Mouse (Mus musculus): ENCODE results near the gene Rubcn. TPM values are rescaled to one million over a fixed set of nuclear protein-coding genes. Genes with fewer than 3 reads are reported as not detected.

Gene Rubcn
- polyA plus RNA-seq, 1 experiment = 47.6 TPM

DNA sequence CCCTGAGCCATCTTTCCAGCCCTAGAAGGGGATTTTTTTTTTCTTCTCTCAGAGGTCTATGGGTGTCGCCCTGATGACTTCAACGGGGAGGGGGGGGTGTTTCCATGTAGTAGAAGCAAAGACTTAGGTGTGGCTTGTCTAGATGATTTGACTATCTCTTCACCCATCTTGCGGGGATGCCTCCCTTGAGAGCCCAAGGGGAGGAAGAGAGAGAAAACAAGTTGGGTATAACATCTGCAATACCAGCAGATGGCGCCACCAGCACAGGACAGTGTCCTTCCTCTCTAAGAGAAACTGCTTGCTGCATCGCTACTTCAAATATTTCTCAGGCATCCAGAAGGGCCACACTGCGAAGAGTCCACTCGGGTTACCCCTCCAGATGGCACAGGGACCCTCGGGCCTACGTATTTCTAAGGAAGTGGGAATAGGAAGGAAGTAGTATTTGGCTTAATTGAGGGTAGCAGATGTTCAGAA is 64.6 kb downstream of the Rubcn start:
- 1% methylated on average over 9 of the region's 9 CpGs for WGBS
- peak; percentile 86 for TF ChIP-seq CTCF (IDR thresholded peaks at IDR 0.05; ENCODE audit: insufficient read depth, low read length)
- TF ChIP-seq POLR2A (IDR thresholded peaks at IDR 0.05; ENCODE audit: borderline replicate concordance, extremely low read depth, low read depth, low read length) = no peak
- no peaks in the 10 kb centered on the region; the same call in 1 of the 2 replicates for H3K4me1 ChIP-seq (ENCODE audit: control insufficient read depth, insufficient read depth, low read length)
- DNase-seq = peak; percentile 83
- no peak overlapping the region for H3K4me3 ChIP-seq (replicated peaks; ENCODE audit: extremely low read depth, low read depth, low read length)

- Histone ChIP-seq H3K4me3 (replicated peaks; ENCODE audit: extremely low read depth, low read depth, low read length) (no peak within 1 kb of the TSS), H3K4me1 (ENCODE audit: control insufficient read depth, insufficient read depth, low read length) (no peaks in the 10 kb centered on the region; the same call in 1 of the 2 replicates)
- WGBS = 87% methylated on average over 4 of the region's 4 CpGs
- no peak for TF ChIP-seq POLR2A (IDR thresholded peaks at IDR 0.05; ENCODE audit: borderline replicate concordance, extremely low read depth, low read depth, low read length)
- no peak for TF ChIP-seq CTCF (IDR thresholded peaks at IDR 0.05; ENCODE audit: insufficient read depth, low read length)
- DNase-seq = no peak
Measured at GRCm38 (mm10) chr16:32810321-32810720, 67.2 kb downstream of the Rubcn start, which contains the start of gene Smbd1. TSS of gene Smbd1 (minus strand) at chr16:32810477.

DNA sequence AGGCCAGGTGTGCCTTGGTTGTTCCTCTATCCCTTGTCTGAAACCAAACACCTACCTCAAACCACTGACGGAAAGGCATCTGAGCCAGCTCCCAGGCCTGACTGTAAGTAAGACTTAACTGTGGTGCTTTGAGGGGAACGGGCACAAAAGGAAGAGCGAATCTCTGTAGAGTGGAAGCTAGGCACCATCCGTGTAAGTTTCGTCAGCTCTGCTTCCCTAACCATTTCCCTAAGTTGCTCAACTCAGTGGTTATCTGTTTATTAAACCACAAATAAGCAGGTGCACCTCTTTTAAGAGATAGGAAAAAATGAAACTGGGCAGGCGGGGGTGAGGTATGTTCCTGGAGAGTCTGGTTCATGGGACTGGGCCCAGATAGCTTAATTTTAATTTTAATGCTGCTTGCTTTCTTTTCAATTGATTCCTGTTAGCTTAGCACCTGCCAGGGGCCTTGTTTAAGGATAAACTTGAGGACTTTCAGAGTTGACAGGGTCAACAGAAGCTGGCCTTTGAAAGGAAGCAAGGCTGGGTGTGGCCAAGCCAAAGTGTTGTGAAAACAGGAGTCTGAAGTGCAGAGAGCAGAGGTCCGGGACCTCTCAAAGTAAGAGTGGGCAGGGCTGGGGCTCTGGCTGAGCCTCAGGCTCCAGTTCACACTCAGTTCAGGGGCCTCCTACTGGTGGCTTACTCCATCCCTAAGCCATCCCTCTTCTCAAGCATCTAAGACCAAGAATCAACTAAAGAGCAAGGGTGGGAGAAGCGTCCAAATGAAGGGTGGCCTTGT is 70.0 kb downstream of the Rubcn start:
- Histone ChIP-seq H3K4me1 (ENCODE audit: control insufficient read depth, insufficient read depth, low read length) (peaks cover 5% of the 10 kb centered on the region; the same call in 1 of the 2 replicates), H3K4me3 (replicated peaks; ENCODE audit: extremely low read depth, low read depth, low read length) (no peak overlapping the region)
- 64% methylated on average over 8 of the region's 8 CpGs for WGBS
- no peak for TF ChIP-seq CTCF (IDR thresholded peaks at IDR 0.05; ENCODE audit: insufficient read depth, low read length)
- TF ChIP-seq POLR2A (IDR thresholded peaks at IDR 0.05; ENCODE audit: borderline replicate concordance, extremely low read depth, low read depth, low read length) = no peak
- peak; percentile 45 for DNase-seq

DNA sequence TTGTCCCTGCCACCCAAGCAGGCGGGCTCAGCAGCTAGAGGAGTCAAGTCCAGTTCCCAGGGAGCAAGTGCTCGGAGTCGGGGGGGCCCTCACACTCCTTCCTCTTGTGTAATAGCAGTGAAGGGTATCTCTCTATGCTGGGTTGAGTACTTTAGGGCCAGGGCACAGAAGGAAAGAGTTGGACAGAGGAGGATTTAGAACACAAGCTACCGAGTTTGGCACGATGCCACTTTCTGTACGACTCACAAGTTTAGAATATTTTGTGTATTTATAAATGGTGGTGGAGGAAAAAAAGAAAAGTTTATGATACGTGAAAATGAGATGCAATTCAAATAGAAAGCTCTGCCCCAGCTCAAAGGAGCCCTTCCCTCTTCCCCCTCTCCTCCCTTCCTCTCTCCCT is 72.4 kb downstream of the Rubcn start:
- Histone ChIP-seq H3K4me1 (ENCODE audit: control insufficient read depth, insufficient read depth, low read length) (peaks cover 5% of the 10 kb centered on the region; the same call in 1 of the 2 replicates), H3K4me3 (replicated peaks; ENCODE audit: extremely low read depth, low read depth, low read length) (no peak overlapping the region)
- no peak for DNase-seq
- WGBS = 39% methylated on average over 7 of the region's 7 CpGs
- TF ChIP-seq CTCF (IDR thresholded peaks at IDR 0.05; ENCODE audit: insufficient read depth, low read length) (no peak), POLR2A (IDR thresholded peaks at IDR 0.05; ENCODE audit: borderline replicate concordance, extremely low read depth, low read depth, low read length) (no peak)

- DNase-seq = no peak
- Histone ChIP-seq H3K4me3 (replicated peaks; ENCODE audit: extremely low read depth, low read depth, low read length) (no peak overlapping the region), H3K4me1 (ENCODE audit: control insufficient read depth, insufficient read depth, low read length) (peaks cover 5% of the 10 kb centered on the region; the same call in 1 of the 2 replicates)
- no peak for TF ChIP-seq POLR2A (IDR thresholded peaks at IDR 0.05; ENCODE audit: borderline replicate concordance, extremely low read depth, low read depth, low read length)
- no peak for TF ChIP-seq CTCF (IDR thresholded peaks at IDR 0.05; ENCODE audit: insufficient read depth, low read length)
- WGBS = 42% methylated on average over 5 of the region's 5 CpGs
Measured at GRCm38 (mm10) chr16:32803901-32804300, 73.7 kb downstream of the Rubcn start.

- peak; percentile 73 for DNase-seq
- peaks cover 8% of the 10 kb centered on the region for H3K4me1 ChIP-seq (ENCODE audit: control insufficient read depth, insufficient read depth, low read length)
- H3K4me3 ChIP-seq (replicated peaks; ENCODE audit: extremely low read depth, low read depth, low read length) = no peak overlapping the region
- TF ChIP-seq POLR2A (IDR thresholded peaks at IDR 0.05; ENCODE audit: borderline replicate concordance, extremely low read depth, low read depth, low read length) (no peak), CTCF (IDR thresholded peaks at IDR 0.05; ENCODE audit: insufficient read depth, low read length) (no peak)
- 16% methylated on average over 6 of the region's 6 CpGs for WGBS
Measured at GRCm38 (mm10) chr16:32803252-32803853, 74.2 kb downstream of the Rubcn start.

GRCm38 (mm10) chr16:32797426-32797689 is 80.2 kb downstream of the Rubcn start, which contains the start of gene Muc20:
TSS of gene Muc20 (minus strand) at chr16:32797435.
- Histone ChIP-seq H3K4me1 (ENCODE audit: control insufficient read depth, insufficient read depth, low read length) (peaks cover 3% of the 10 kb centered on the region; the same call in 1 of the 2 replicates), H3K4me3 (replicated peaks; ENCODE audit: extremely low read depth, low read depth, low read length) (no peak within 1 kb of the TSS)
- DNase-seq = no peak
- WGBS = 55% methylated on average over 3 of the region's 3 CpGs
- TF ChIP-seq CTCF (IDR thresholded peaks at IDR 0.05; ENCODE audit: insufficient read depth, low read length) (no peak), POLR2A (IDR thresholded peaks at IDR 0.05; ENCODE audit: borderline replicate concordance, extremely low read depth, low read depth, low read length) (no peak)

DNA sequence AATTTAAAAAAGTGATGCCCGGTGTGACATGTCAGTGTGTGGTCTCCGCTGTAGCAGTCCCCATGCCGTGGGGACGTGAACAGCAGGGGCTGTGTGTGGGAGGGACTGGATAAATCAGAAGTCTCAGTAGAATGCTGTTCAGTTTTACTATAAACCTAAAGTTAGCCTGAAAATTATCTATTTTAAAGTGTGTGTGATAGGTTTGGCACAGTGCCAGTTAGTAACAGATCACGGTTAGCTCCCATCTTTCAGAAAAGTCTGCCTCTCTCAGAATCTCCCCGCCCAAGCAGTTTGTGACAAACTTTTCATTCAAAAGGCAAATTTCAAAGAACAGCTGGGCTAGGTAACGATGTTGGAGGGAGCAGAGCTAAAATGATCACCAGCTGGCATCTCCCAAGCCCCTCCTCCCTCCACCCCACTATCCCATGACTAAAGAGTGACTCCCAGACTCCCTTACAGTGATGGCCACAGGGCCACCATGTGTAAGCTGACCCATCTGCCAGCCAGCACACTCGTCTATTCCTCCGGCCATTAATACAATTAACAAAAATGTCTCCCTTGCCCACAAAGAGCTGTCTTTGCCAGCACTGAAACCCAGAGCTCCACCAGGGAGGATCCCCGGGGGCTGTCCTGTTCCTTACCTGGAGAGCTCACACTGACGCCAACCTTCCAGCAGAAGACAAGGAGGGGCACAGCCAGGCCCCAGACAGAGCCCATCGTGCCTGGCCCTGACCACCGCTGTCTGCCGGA is 80.7 kb downstream of the Rubcn start:
- TF ChIP-seq CTCF (IDR thresholded peaks at IDR 0.05; ENCODE audit: insufficient read depth, low read length) (no peak), POLR2A (IDR thresholded peaks at IDR 0.05; ENCODE audit: borderline replicate concordance, extremely low read depth, low read depth, low read length) (no peak)
- no peak for DNase-seq
- peaks cover 3% of the 10 kb centered on the region; the same call in 1 of the 2 replicates for H3K4me1 ChIP-seq (ENCODE audit: control insufficient read depth, insufficient read depth, low read length)
- 68% methylated on average over 14 of the region's 14 CpGs for WGBS
- H3K4me3 ChIP-seq (replicated peaks; ENCODE audit: extremely low read depth, low read depth, low read length) = no peak overlapping the region

DNA sequence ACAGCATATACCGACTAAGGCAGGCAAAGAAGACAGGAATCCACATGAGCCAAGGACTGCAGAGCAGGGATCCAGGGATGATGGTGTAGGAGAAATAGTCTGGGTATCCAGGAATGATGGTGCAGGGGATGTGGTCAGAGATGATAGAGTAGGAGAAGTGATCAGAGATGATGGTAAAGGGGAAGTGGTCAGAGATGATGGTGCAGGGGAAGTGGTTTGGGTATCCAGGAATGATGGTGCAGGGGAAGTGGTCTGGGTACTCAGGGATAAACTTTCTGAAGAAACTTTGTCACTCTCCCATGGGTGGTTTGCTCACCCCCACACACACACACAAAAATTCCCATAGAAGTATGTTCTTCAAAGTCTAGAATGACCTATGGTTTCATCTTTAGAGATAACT is 82.4 kb downstream of the Rubcn start:
- TF ChIP-seq POLR2A (IDR thresholded peaks at IDR 0.05; ENCODE audit: borderline replicate concordance, extremely low read depth, low read depth, low read length) = no peak
- no peak for TF ChIP-seq CTCF (IDR thresholded peaks at IDR 0.05; ENCODE audit: insufficient read depth, low read length)
- Histone ChIP-seq H3K4me3 (replicated peaks; ENCODE audit: extremely low read depth, low read depth, low read length) (no peak overlapping the region), H3K4me1 (ENCODE audit: control insufficient read depth, insufficient read depth, low read length) (peaks cover 3% of the 10 kb centered on the region; the same call in 1 of the 2 replicates)
- WGBS = 88% methylated on average over 1 of the region's 1 CpGs
- DNase-seq = no peak
